ENCODE assay signal across 8 mouse cellular contexts in the genomic region with DNA sequence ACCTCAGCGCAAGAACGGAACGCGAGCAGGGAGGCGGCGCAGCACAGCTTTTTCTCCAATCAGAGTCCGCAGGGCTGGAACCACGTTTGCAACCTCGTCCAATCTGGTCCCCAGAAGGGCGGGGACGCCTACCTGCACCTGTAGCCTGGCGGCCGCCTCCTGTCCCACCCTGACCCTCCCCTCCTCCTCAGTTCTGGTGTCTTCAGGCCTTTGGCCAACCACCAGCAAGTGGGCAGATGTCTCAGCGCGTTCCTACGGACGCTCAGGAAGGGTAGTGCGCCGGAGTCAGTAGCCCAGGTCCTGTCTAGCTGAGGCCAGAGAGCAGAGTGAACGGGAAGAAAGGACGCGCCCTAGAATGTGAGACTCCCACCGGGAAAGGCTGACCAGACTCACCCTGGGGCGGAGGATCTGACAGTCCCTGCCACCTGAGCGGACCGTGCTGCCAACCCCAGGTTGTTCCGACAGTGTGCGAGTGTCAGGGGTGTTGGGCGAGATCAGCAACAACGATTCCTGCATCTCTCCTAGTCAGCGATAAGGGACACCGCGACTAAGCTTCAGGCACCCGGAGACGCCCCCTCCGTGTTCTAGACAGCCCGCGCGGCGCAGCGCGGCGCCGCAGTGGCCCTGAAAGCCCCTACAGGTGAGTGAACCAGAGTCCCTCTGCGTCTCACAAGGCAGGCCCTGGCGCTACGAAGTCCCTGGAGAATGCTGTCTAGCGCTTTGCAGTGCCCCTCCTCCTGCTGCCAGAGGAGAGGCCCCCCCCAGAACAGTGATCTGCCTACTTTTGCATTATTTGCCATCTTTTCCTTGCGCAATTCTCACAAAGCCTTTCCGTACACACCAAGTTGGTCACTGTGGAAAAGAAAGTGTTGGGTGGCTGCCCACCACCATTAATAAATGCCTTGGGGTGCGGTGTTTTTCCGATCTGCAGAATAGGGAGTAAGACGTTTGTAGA. TPM values are rescaled to one million over a fixed set of nuclear protein-coding genes. Genes with fewer than 3 reads are reported as not detected.
DNase-seq lines count a peak whose midpoint lies in the region; ATAC-seq and TF ChIP-seq lines count a peak whose summit lies in the region.

No protein-coding gene starts in this region.

- peak; percentile 82 for ATAC-seq in hindbrain, embryonic 14.5 days (ENCODE audit: low FRiP score)
- peak; percentile 90 for ATAC-seq in lung, postnatal 0 days
- no peak for ATAC-seq in activated CD4-positive, CD25-positive, alpha-beta regulatory T cell, adult 4 months

- H3K27ac ChIP-seq in gastrocnemius, adult 2 months = peak overlapping the region; percentile 63
- no peak overlapping the region for H3K27ac ChIP-seq in hindbrain, embryonic 14.5 days
- no peak overlapping the region for H3K27ac ChIP-seq in lung, postnatal 0 days (ENCODE audit: low read length)

- no peak for TF ChIP-seq EP300 in lung, postnatal 0 days (IDR thresholded peaks at IDR 0.05)

- WGBS in hindbrain, embryonic 14.5 days = under 1% methylated on average over 53 of the region's 53 CpGs
- WGBS in lung, postnatal 0 days = 1% methylated on average over 53 of the region's 53 CpGs

- peak overlapping the region; percentile 81 for H3K4me3 ChIP-seq in gastrocnemius, adult 2 months
- peak overlapping the region; percentile 43 for H3K4me3 ChIP-seq in hindbrain, embryonic 14.5 days (replicated peaks; ENCODE audit: low read length)
- H3K4me3 ChIP-seq in lung, postnatal 0 days (ENCODE audit: low read depth, low read length) = peak overlapping the region; percentile 53

- H3K9me3 ChIP-seq in hindbrain, embryonic 14.5 days (ENCODE audit: control insufficient read depth, low read length) = no peaks in the 10 kb centered on the region
- no peaks in the 10 kb centered on the region for H3K9me3 ChIP-seq in lung, postnatal 0 days (ENCODE audit: low read length)

- H3K4me1 ChIP-seq in hindbrain, embryonic 14.5 days (replicated peaks; ENCODE audit: control insufficient read depth, insufficient read depth, low read length) = peaks cover 16% of the 10 kb centered on the region
- peaks cover 4% of the 10 kb centered on the region; the same call in 1 of the 2 replicates for H3K4me1 ChIP-seq in lung, postnatal 0 days (ENCODE audit: insufficient read depth, low read depth, low read length)

- DNase-seq in adrenal gland, adult (ENCODE audit: inconsistent age in 2 of 2, low spot score in 1 of 2) = peak; percentile 83 to 85
- peak; percentile 66 for DNase-seq in cerebellum, adult 9-11 months
- peak; percentile 72 for DNase-seq in gastrocnemius, adult 2 months
- DNase-seq in hindbrain, embryonic 14.5 days (ENCODE audit: low spot score) = peak; percentile 62
- peak; percentile 15 to 48 for DNase-seq in layer of hippocampus, postnatal 36 days
- DNase-seq in lung, postnatal 0 days (ENCODE audit: low spot score) = peak; percentile 79
- peak; percentile 49 for DNase-seq in retina, embryonic 14.5 days (ENCODE audit: low spot score)

- TF ChIP-seq CTCF in gastrocnemius, adult 2 months (IDR thresholded peaks at IDR 0.05) = no peak
- no peak for TF ChIP-seq CTCF in lung, postnatal 0 days (IDR thresholded peaks at IDR 0.05)

- H3K27me3 ChIP-seq in hindbrain, embryonic 14.5 days (ENCODE audit: control insufficient read depth, insufficient read depth, low read length) = peaks cover 52% of the 10 kb centered on the region
- no peaks in the 10 kb centered on the region for H3K27me3 ChIP-seq in lung, postnatal 0 days (replicated peaks; ENCODE audit: insufficient read depth, low read length)

- no peaks in the 10 kb centered on the region for H3K36me3 ChIP-seq in hindbrain, embryonic 14.5 days (replicated peaks; ENCODE audit: control insufficient read depth, insufficient read depth)
- no peaks in the 10 kb centered on the region for H3K36me3 ChIP-seq in lung, postnatal 0 days (ENCODE audit: insufficient read depth, low read length)

- peak overlapping the region; percentile 97 for H3K4me2 ChIP-seq in hindbrain, embryonic 14.5 days (replicated peaks)
- peak overlapping the region; percentile 96 for H3K4me2 ChIP-seq in lung, postnatal 0 days (replicated peaks; ENCODE audit: low read depth, low read length)

- H3K9ac ChIP-seq in hindbrain, embryonic 14.5 days = peak overlapping the region; percentile 48
- peak overlapping the region; percentile 26; the same call in 1 of the 2 replicates for H3K9ac ChIP-seq in lung, postnatal 0 days (replicated peaks; ENCODE audit: low read depth)

- intact Hi-C loops in gastrocnemius, adult 2 months (cut with DNase I) = loop anchor here (5.0 kb wide), 1 partner anchor 75 kb away; no protein-coding TSS in a partner anchor

RNA-seq across cellular contexts. Expression of a gene that starts 1.3 kb away (rescaled TPM):
- under 1 TPM; 0.71 to 0.78 TPM for total RNA-seq in gastrocnemius, adult 2 months (2021)
- polyA plus RNA-seq in hindbrain, embryonic 14.5 days (2014; fragmentation: Nextera tagmentation; extraction: Ambion mirVana) = 1.1 and 1.6 TPM in 2 replicates
- total RNA-seq in layer of hippocampus, postnatal 36 days (2021) = under 1 TPM in 1 of 2 experiments, not detected in 1; 0.82 TPM
- polyA plus RNA-seq in lung, postnatal 0 days (2015; fragmentation: Nextera tagmentation; extraction: Ambion mirVana) = 6.8 and 7.6 TPM in 2 replicates
- not detected for polyA plus RNA-seq in activated CD4-positive, CD25-positive, alpha-beta regulatory T cell, adult 4 months (2017; shearing (Covaris generic))

Comparison
In these comparisons a context has a peak if more than half of its experiments do, and no peak if none do; other contexts are left out.
1. DNase-seq: peak in every context shown above with its lines; median percentile 84 in adrenal gland, adult; 79 in lung, postnatal 0 days; 72 in gastrocnemius, adult 2 months; 66 in cerebellum, adult 9-11 months; 62 in hindbrain, embryonic 14.5 days; 49 in retina, embryonic 14.5 days; 32 in layer of hippocampus, postnatal 36 days.